ENCODE assay signal across 23 mouse cellular contexts in genomic region chr15:63704636-63705035, GRCm38 (mm10).
DNase-seq lines count a peak whose midpoint lies in the region; ATAC-seq and TF ChIP-seq lines count a peak whose summit lies in the region.
"Had no signal": no experiment of that assay in that cellular context is flagged by ENCODE, and none has a peak within 500 bp of the region (broad histone marks: within the 10 kb centered on the region; RNA-seq: fewer than 3 reads in every experiment).

No protein-coding gene starts in this region.

- TF ChIP-seq EP300 in liver, postnatal 0 days (IDR thresholded peaks at IDR 0.05; ENCODE audit: low read depth): no peak

- H3K4me2 ChIP-seq in liver, embryonic 12.5 days: no peak overlapping the region
- H3K4me2 ChIP-seq in liver, postnatal 0 days (ENCODE audit: low read depth, low read length): peak overlapping the region; percentile 5; the same call in 1 of the 2 replicates
- H3K4me2 ChIP-seq: forebrain, embryonic 13.5 days; hindbrain, embryonic 14.5 days had no signal

- H3K9ac ChIP-seq in liver, embryonic 12.5 days: no peak overlapping the region
- H3K9ac ChIP-seq in liver, postnatal 0 days (replicated peaks): no peak overlapping the region
- H3K9ac ChIP-seq: forebrain, embryonic 13.5 days; forebrain, postnatal 0 days; hindbrain, embryonic 14.5 days had no signal

- H3K4me1 ChIP-seq in liver, embryonic 12.5 days: peaks cover 27% of the 10 kb centered on the region
- H3K4me1 ChIP-seq in liver, postnatal 0 days (ENCODE audit: insufficient read depth): 0 out of 2 replicates have a peak, but pooled peaks cover 4% of the 10 kb centered on the region
- H3K4me1 ChIP-seq in limb, embryonic 10.5 days: no peaks in the 10 kb centered on the region
- H3K4me1 ChIP-seq: embryonic facial prominence, embryonic 10.5 days; forebrain, embryonic 13.5 days; heart, embryonic 10.5 days had no signal

- no peaks in the 10 kb centered on the region for H3K36me3 ChIP-seq in liver, embryonic 12.5 days
- no peaks in the 10 kb centered on the region for H3K36me3 ChIP-seq in liver, postnatal 0 days (replicated peaks; ENCODE audit: insufficient read depth, low read length)
- no peaks in the 10 kb centered on the region for H3K36me3 ChIP-seq in limb, embryonic 10.5 days
- H3K36me3 ChIP-seq: embryonic facial prominence, embryonic 10.5 days; heart, embryonic 10.5 days had no signal

- peak; percentile 13 for DNase-seq in liver
- DNase-seq in 416B (ENCODE audit: low read depth): peak; percentile 99
- peak; percentile 32 for DNase-seq in c-Kit-positive CD71-negative TER-119-negative erythroid progenitor cells, embryonic 14.5 days (ENCODE audit: low read depth)
- DNase-seq in liver, postnatal 0 days: no peak
- DNase-seq in limb, embryonic 10.5 days (ENCODE audit: low spot score): no peak
- no peak for DNase-seq in embryo, embryonic 9.5 days (ENCODE audit: extremely low spot score)
- DNase-seq in kidney, postnatal 25 days: no peak
- DNase-seq: adrenal gland, postnatal 14 days; cerebellum, adult 11 months; cerebellum, adult 8-10 months; cerebellum, postnatal 14 days; forebrain, postnatal 0 days; gastrocnemius, postnatal 14 days; heart, postnatal 10 days; heart, postnatal 4 days had no signal

- 46% methylated on average over 8 of the region's 8 CpGs for WGBS in liver, embryonic 12.5 days (ENCODE audit: insufficient replicate concordance)
- 28% methylated on average over 8 of the region's 8 CpGs for WGBS in liver, postnatal 0 days (ENCODE audit: insufficient replicate concordance)
- 89% methylated on average over 8 of the region's 8 CpGs for WGBS in limb, embryonic 10.5 days

- no peak overlapping the region for H3K27ac ChIP-seq in liver, embryonic 12.5 days
- no peak overlapping the region for H3K27ac ChIP-seq in liver, postnatal 0 days (ENCODE audit: low read depth)
- H3K27ac ChIP-seq in limb, embryonic 10.5 days: no peak overlapping the region
- H3K27ac ChIP-seq: embryonic facial prominence, embryonic 10.5 days; forebrain, embryonic 13.5 days; heart, embryonic 10.5 days; hindbrain, embryonic 14.5 days had no signal

- H3K27me3 ChIP-seq in liver, embryonic 12.5 days (replicated peaks): no peaks in the 10 kb centered on the region
- no peaks in the 10 kb centered on the region for H3K27me3 ChIP-seq in liver, postnatal 0 days (ENCODE audit: insufficient read depth, low read length)
- H3K27me3 ChIP-seq in limb, embryonic 10.5 days (ENCODE audit: low read depth, poor library complexity, severe bottlenecking): no peaks in the 10 kb centered on the region
- H3K27me3 ChIP-seq: CH12.LX; forebrain, embryonic 13.5 days; Patski had no signal

- no peak overlapping the region for H3K4me3 ChIP-seq in liver, embryonic 12.5 days
- no peak overlapping the region for H3K4me3 ChIP-seq in liver, postnatal 0 days (ENCODE audit: low read depth, low read length)
- H3K4me3 ChIP-seq in limb, embryonic 10.5 days: no peak overlapping the region
- H3K4me3 ChIP-seq: embryonic facial prominence, embryonic 10.5 days; forebrain, embryonic 13.5 days; heart, embryonic 10.5 days had no signal

- no peak for ATAC-seq in liver, embryonic 12.5 days
- no peak for ATAC-seq in liver, postnatal 0 days
- ATAC-seq: activated CD4-positive, CD25-positive, alpha-beta regulatory T cell, adult 4 months; forebrain, embryonic 13.5 days; forebrain, postnatal 0 days; Patski had no signal

- no peak for TF ChIP-seq CTCF in liver, postnatal 0 days (IDR thresholded peaks at IDR 0.05; ENCODE audit: low read depth)

- H3K9me3 ChIP-seq in liver, embryonic 12.5 days (replicated peaks): no peaks in the 10 kb centered on the region
- no peaks in the 10 kb centered on the region for H3K9me3 ChIP-seq in liver, postnatal 0 days (ENCODE audit: low read length)
- H3K9me3 ChIP-seq in limb, embryonic 10.5 days (replicated peaks): no peaks in the 10 kb centered on the region
- H3K9me3 ChIP-seq: embryonic facial prominence, embryonic 10.5 days; forebrain, embryonic 13.5 days; heart, embryonic 10.5 days had no signal

Comparison
In these comparisons a context has a peak if more than half of its experiments do, and no peak if none do; other contexts are left out.
1. DNase-seq: peak in liver (single experiment), 416B (single experiment) and c-Kit-positive CD71-negative TER-119-negative erythroid progenitor cells, embryonic 14.5 days (single experiment); none in liver, postnatal 0 days (single experiment), limb, embryonic 10.5 days (single experiment), embryo, embryonic 9.5 days (single experiment) and kidney, postnatal 25 days (0 of 2).